Mouse (Mus musculus): ENCODE data around the gene Hoxa10. TPM values are rescaled to one million over a fixed set of nuclear protein-coding genes. Genes with fewer than 3 reads are reported as not detected.

The Hoxa10 gene
- not detected in 2 replicates for polyA plus RNA-seq (2014; fragmentation: Nextera tagmentation; extraction: Ambion mirVana)

- Histone ChIP-seq H3K4me2 (ENCODE audit: low read depth, low read length, severe bottlenecking) (0 out of 2 replicates have a peak within 1 kb of the TSS, but pooled peaks have one; percentile 21), H3K27ac (ENCODE audit: low read depth, low read length) (no peak within 1 kb of the TSS), H3K4me3 (ENCODE audit: low read depth, low read length) (no peak within 1 kb of the TSS), H3K9me3 (ENCODE audit: control insufficient read depth, low read length) (no peaks in the 10 kb centered on the region), H3K9ac (ENCODE audit: low read length) (no peak within 1 kb of the TSS), H3K36me3 (ENCODE audit: control insufficient read depth, insufficient read depth, low read length) (no peaks in the 10 kb centered on the region), H3K4me1 (replicated peaks; ENCODE audit: control insufficient read depth, insufficient read depth, low read length) (0 out of 2 replicates have a peak, but pooled peaks cover 3% of the 10 kb centered on the region), H3K27me3 (ENCODE audit: control insufficient read depth, insufficient read depth, low read length) (peaks cover 95% of the 10 kb centered on the region)
- WGBS, result 1% methylated on average over 35 of the region's 35 CpGs
- DNase-seq (ENCODE audit: low spot score) (peak; percentile 91), ATAC-seq (replicated peaks; ENCODE audit: low FRiP score) (no peak)
These were observed at the start of gene Hoxa10 for GRCm38 (mm10) chr6:52240389-52241000. TSS of gene Hoxa10 (minus strand) at chr6:52240854.

- DNase-seq (ENCODE audit: low spot score) (no peak), ATAC-seq (replicated peaks; ENCODE audit: low FRiP score) (no peak)
- H3K4me1 ChIP-seq (replicated peaks; ENCODE audit: control insufficient read depth, insufficient read depth, low read length), result no peaks in the 10 kb centered on the region
- H3K4me3 ChIP-seq (ENCODE audit: low read depth, low read length), result no peak overlapping the region
- H3K36me3 ChIP-seq (ENCODE audit: control insufficient read depth, insufficient read depth, low read length), result no peaks in the 10 kb centered on the region
- WGBS, result 21% methylated on average over 12 of the region's 12 CpGs
- no peaks in the 10 kb centered on the region for H3K9me3 ChIP-seq (ENCODE audit: control insufficient read depth, low read length)
- H3K9ac ChIP-seq (ENCODE audit: low read length), result no peak overlapping the region
- H3K27me3 ChIP-seq (ENCODE audit: control insufficient read depth, insufficient read depth, low read length), result peaks cover 60% of the 10 kb centered on the region
- H3K4me2 ChIP-seq (ENCODE audit: low read depth, low read length, severe bottlenecking), result no peak overlapping the region
- no peak overlapping the region for H3K27ac ChIP-seq (ENCODE audit: low read depth, low read length)
These were observed 49.5 kb upstream of the Hoxa10 start for GRCm38 (mm10) chr6:52290186-52290585.

GRCm38 (mm10) chr6:52283896-52284295 lies 43.2 kb upstream of the Hoxa10 start:
- no peak for ATAC-seq (replicated peaks; ENCODE audit: low FRiP score)
- no peaks in the 10 kb centered on the region for H3K36me3 ChIP-seq (ENCODE audit: control insufficient read depth, insufficient read depth, low read length)
- DNase-seq (ENCODE audit: low spot score), result no peak
- H3K27ac ChIP-seq (ENCODE audit: low read depth, low read length), result no peak overlapping the region
- no peak overlapping the region for H3K4me2 ChIP-seq (ENCODE audit: low read depth, low read length, severe bottlenecking)
- no peak overlapping the region for H3K9ac ChIP-seq (ENCODE audit: low read length)
- peaks cover 12% of the 10 kb centered on the region; the same call in 1 of the 2 replicates for H3K27me3 ChIP-seq (ENCODE audit: control insufficient read depth, insufficient read depth, low read length)
- WGBS, result 89% methylated on average over 5 of the region's 5 CpGs
- no peaks in the 10 kb centered on the region for H3K9me3 ChIP-seq (ENCODE audit: control insufficient read depth, low read length)
- H3K4me3 ChIP-seq (ENCODE audit: low read depth, low read length), result no peak overlapping the region
- H3K4me1 ChIP-seq (replicated peaks; ENCODE audit: control insufficient read depth, insufficient read depth, low read length), result no peaks in the 10 kb centered on the region

GRCm38 (mm10) chr6:52281084-52281483 lies 40.4 kb upstream of the Hoxa10 start:
- ATAC-seq (replicated peaks; ENCODE audit: low FRiP score), result no peak
- 71% methylated on average over 12 of the region's 12 CpGs for WGBS
- peaks cover 28% of the 10 kb centered on the region for H3K27me3 ChIP-seq (ENCODE audit: control insufficient read depth, insufficient read depth, low read length)

GRCm38 (mm10) chr6:52276920-52277319 lies 36.3 kb upstream of the Hoxa10 start:
- H3K27me3 ChIP-seq (ENCODE audit: control insufficient read depth, insufficient read depth, low read length), result peaks cover 62% of the 10 kb centered on the region
- H3K9ac ChIP-seq (ENCODE audit: low read length), result no peak overlapping the region
- no peaks in the 10 kb centered on the region for H3K9me3 ChIP-seq (ENCODE audit: control insufficient read depth, low read length)
- WGBS, result 10% methylated on average over 5 of the region's 5 CpGs
- H3K4me1 ChIP-seq (replicated peaks; ENCODE audit: control insufficient read depth, insufficient read depth, low read length), result no peaks in the 10 kb centered on the region
- no peak overlapping the region for H3K4me3 ChIP-seq (ENCODE audit: low read depth, low read length)
- no peak for ATAC-seq (replicated peaks; ENCODE audit: low FRiP score)
- no peak overlapping the region for H3K27ac ChIP-seq (ENCODE audit: low read depth, low read length)
- H3K4me2 ChIP-seq (ENCODE audit: low read depth, low read length, severe bottlenecking), result no peak overlapping the region
- H3K36me3 ChIP-seq (ENCODE audit: control insufficient read depth, insufficient read depth, low read length), result no peaks in the 10 kb centered on the region
- no peak for DNase-seq (ENCODE audit: low spot score)

More at GRCm38 (mm10) chr6:52281084-52281483, 40.4 kb upstream of the Hoxa10 start:
- Histone ChIP-seq H3K36me3 (ENCODE audit: control insufficient read depth, insufficient read depth, low read length) (no peaks in the 10 kb centered on the region), H3K4me3 (ENCODE audit: low read depth, low read length) (no peak overlapping the region), H3K27ac (ENCODE audit: low read depth, low read length) (no peak overlapping the region), H3K4me1 (replicated peaks; ENCODE audit: control insufficient read depth, insufficient read depth, low read length) (no peaks in the 10 kb centered on the region), H3K4me2 (ENCODE audit: low read depth, low read length, severe bottlenecking) (no peak overlapping the region), H3K9me3 (ENCODE audit: control insufficient read depth, low read length) (no peaks in the 10 kb centered on the region), H3K9ac (ENCODE audit: low read length) (no peak overlapping the region)
- DNase-seq (ENCODE audit: low spot score), result no peak

- H3K9ac ChIP-seq (ENCODE audit: low read length), result no peak overlapping the region
- H3K4me1 ChIP-seq (replicated peaks; ENCODE audit: control insufficient read depth, insufficient read depth, low read length), result no peaks in the 10 kb centered on the region
- DNase-seq (ENCODE audit: low spot score) (no peak), ATAC-seq (replicated peaks; ENCODE audit: low FRiP score) (no peak)
- WGBS, result 3% methylated on average over 6 of the region's 6 CpGs
- no peak overlapping the region for H3K4me2 ChIP-seq (ENCODE audit: low read depth, low read length, severe bottlenecking)
- H3K27me3 ChIP-seq (ENCODE audit: control insufficient read depth, insufficient read depth, low read length), result peaks cover 68% of the 10 kb centered on the region
- no peak overlapping the region for H3K4me3 ChIP-seq (ENCODE audit: low read depth, low read length)
- no peaks in the 10 kb centered on the region for H3K36me3 ChIP-seq (ENCODE audit: control insufficient read depth, insufficient read depth, low read length)
- H3K27ac ChIP-seq (ENCODE audit: low read depth, low read length), result no peak overlapping the region
- H3K9me3 ChIP-seq (ENCODE audit: control insufficient read depth, low read length), result no peaks in the 10 kb centered on the region
These were observed 35.7 kb upstream of the Hoxa10 start for GRCm38 (mm10) chr6:52276382-52276781.

- no peak overlapping the region for H3K27ac ChIP-seq (ENCODE audit: low read depth, low read length)
- WGBS, result 4% methylated on average over 8 of the region's 8 CpGs
- ATAC-seq (replicated peaks; ENCODE audit: low FRiP score) (no peak), DNase-seq (ENCODE audit: low spot score) (no peak)
- H3K4me1 ChIP-seq (replicated peaks; ENCODE audit: control insufficient read depth, insufficient read depth, low read length), result no peaks in the 10 kb centered on the region
- H3K27me3 ChIP-seq (ENCODE audit: control insufficient read depth, insufficient read depth, low read length), result peaks cover 74% of the 10 kb centered on the region
- H3K4me3 ChIP-seq (ENCODE audit: low read depth, low read length), result no peak overlapping the region
- no peaks in the 10 kb centered on the region for H3K36me3 ChIP-seq (ENCODE audit: control insufficient read depth, insufficient read depth, low read length)
- no peak overlapping the region for H3K9ac ChIP-seq (ENCODE audit: low read length)
- H3K9me3 ChIP-seq (ENCODE audit: control insufficient read depth, low read length), result no peaks in the 10 kb centered on the region
- no peak overlapping the region for H3K4me2 ChIP-seq (ENCODE audit: low read depth, low read length, severe bottlenecking)
These were observed 35.1 kb upstream of the Hoxa10 start for GRCm38 (mm10) chr6:52275563-52276280.

GRCm38 (mm10) chr6:52274576-52274975 lies 33.9 kb upstream of the Hoxa10 start:
- Histone ChIP-seq H3K36me3 (ENCODE audit: control insufficient read depth, insufficient read depth, low read length) (no peaks in the 10 kb centered on the region), H3K4me2 (ENCODE audit: low read depth, low read length, severe bottlenecking) (no peak overlapping the region), H3K9me3 (ENCODE audit: control insufficient read depth, low read length) (no peaks in the 10 kb centered on the region), H3K4me3 (ENCODE audit: low read depth, low read length) (no peak overlapping the region), H3K9ac (ENCODE audit: low read length) (no peak overlapping the region), H3K4me1 (replicated peaks; ENCODE audit: control insufficient read depth, insufficient read depth, low read length) (no peaks in the 10 kb centered on the region), H3K27me3 (ENCODE audit: control insufficient read depth, insufficient read depth, low read length) (peaks cover 86% of the 10 kb centered on the region), H3K27ac (ENCODE audit: low read depth, low read length) (no peak overlapping the region)
- WGBS, result 2% methylated on average over 11 of the region's 11 CpGs
- ATAC-seq (replicated peaks; ENCODE audit: low FRiP score) (no peak), DNase-seq (ENCODE audit: low spot score) (no peak)

Data from forebrain, embryonic 11.5 days (tissue).